Mouse (Mus musculus): ENCODE data around the gene Cryba2. TPM values are rescaled to one million over a fixed set of nuclear protein-coding genes. Genes with fewer than 3 reads are reported as not detected.

The Cryba2 gene
- 1 to 10 TPM; 2.0 to 3.3 TPM for total RNA-seq (2021)
- long read RNA-seq, experiment 1, partial matches to known transcripts: 0 of 3 reads
- long read RNA-seq, experiment 1, other reads (novel, unspliced or antisense): 3 of 3 reads
- long read RNA-seq, experiment 2, partial matches to known transcripts: 1 of 4 reads
- long read RNA-seq, experiment 2, other reads (novel, unspliced or antisense): 2 of 4 reads

- no peak for DNase-seq (ENCODE audit: low spot score in 2 of 2)
Measured at GRCm38 (mm10) chr1:74893134-74893855, at the start of gene Cryba2. TSS of gene Cryba2 (minus strand) at chr1:74893143.

- DNase-seq (ENCODE audit: low spot score in 2 of 2): no peak
Measured at GRCm38 (mm10) chr1:74941651-74942360, 48.9 kb upstream of the Cryba2 start.

DNA sequence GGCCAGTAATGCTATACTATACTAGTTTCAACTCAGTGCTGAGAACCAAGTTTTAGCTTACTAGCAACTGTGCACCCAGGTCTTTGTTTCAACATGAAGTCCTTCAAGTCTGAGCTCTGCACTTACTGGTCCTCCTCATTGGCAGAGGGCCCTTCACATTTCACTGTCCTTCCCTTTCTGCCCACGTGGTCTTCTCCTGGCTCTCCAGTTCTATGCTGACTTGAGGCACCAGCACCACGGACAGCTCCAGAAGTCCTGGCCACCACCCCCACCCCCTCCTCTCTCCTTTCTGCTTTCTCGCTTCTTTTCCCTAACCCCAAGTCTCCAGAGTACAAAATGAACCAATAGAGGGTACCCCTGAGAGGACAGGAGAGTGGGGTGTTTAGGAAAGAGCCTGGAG, 46.8 kb upstream of the Cryba2 start:
- no peak for DNase-seq (ENCODE audit: low spot score in 2 of 2)

DNA sequence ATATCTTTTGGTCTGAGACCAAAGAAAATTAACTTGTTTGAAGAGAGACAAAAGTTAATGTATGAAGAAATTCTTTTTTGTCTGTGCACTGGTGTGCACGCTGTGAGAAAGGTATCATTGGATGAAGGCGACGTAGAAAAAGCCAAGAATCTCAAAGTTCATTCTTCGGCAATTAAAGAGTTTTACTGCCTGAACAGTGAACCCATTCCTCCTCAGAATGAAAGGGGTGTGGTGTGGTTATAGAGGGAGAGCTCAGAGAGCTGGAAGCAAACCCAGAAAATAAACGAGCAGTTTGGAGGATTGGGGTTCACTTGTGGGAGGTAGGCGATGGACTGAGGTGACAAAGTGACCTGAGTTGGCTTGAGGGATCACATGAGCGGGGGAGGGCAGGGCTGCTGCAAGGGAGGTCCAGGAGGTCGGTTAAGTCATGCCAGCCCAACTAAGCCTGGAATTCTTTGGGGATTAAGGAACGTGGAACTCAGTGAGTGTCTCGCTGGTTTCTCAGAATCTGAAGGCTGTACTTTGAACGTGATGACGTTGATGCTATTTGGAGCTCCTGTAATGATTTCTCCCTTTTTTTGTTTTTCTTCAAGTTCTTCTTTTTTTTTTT, 43.4 kb upstream of the Cryba2 start:
- no peak for DNase-seq (ENCODE audit: low spot score in 2 of 2)

DNA sequence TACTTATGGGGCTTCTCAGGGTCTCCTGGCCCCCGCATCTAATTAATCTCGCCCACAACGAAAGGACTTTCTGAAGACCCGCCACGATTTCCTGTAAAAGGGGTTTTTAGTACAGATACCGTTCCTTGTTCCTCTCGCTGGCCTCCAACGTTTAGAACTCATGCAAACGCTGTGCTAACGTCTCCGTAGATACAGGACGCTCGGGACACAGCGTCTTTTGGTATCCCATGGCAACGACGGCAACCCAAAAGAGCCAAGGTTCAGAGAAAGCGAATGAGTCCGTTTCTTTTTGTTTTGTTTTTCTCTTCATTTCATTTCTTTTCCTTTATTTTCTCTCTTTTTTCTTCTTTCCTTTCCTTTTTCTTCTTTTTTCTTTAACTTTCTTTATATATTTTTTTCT, 42.5 kb upstream of the Cryba2 start, which contains the start of gene Cfap65:
Cfap65 (minus strand) TSS at position 198 of the 400 bp plus-strand sequence.
- no peak for DNase-seq (ENCODE audit: low spot score in 2 of 2)

GRCm38 (mm10) chr1:74927621-74928296, 34.8 kb upstream of the Cryba2 start:
- DNase-seq (ENCODE audit: low spot score in 2 of 2): no peak

DNA sequence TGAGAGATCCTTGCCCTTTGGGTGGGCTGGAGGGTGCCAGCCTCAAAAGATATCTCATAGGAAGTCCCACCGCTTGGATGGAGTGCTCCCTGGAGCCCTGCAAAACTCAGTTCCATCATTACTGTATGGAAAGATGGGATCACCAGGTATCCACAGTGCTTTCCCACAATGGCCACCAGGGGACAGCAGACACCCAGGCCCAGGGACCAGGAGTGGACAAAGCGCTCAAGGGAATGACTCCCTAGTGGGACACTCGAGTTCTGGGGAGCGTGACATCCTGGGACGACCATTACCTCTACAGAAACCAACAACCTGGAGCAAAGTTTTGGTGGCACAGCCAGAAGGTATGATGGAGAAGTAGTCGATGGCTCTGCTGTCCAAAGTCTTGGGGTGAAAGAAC, 33.8 kb upstream of the Cryba2 start:
- no peak for DNase-seq (ENCODE audit: low spot score in 2 of 2)

DNA sequence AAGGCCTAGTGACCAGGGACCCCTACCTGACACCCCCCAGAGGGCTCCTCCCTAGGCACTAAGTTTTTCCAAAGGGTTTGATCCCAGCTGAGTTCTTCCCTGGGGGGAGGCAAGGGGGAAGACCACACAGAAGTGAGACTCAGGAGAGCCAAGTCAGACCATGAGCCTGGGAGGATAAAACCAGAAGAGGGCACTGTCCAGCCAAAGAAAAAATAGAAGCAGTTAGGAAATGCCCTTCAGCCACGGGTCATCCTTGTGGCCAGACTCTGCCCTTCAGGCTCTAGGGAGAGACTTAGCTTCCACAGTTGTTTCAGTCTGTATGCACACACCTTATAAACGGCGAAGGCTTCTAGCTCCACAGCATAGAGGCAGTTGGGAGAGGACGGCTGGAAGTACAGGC, 31.5 kb upstream of the Cryba2 start:
- DNase-seq (ENCODE audit: low spot score in 2 of 2): no peak

- no peak for DNase-seq (ENCODE audit: low spot score in 2 of 2)
Measured at GRCm38 (mm10) chr1:74915706-74916105, 22.8 kb upstream of the Cryba2 start.

DNA sequence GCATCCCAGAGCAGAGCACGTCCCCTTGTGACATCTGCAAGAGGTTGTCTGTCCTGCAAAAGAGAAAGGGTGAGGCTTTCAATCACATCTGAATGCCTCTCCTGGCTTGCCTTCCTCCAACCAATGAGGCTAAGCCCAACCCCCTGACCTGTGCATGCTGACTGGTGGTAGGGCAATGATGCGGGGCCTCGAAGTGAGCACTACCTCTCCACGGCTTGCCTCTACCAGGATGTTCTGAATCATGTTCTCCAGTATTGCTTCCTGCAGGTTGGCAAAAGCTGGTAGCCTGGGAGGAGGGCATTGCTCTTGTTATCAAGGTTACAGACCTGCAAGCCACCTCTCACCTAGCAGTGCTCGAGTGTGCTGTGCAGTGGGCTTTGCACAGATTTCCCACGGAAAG, 9.2 kb upstream of the Cryba2 start:
- DNase-seq (ENCODE audit: low spot score in 2 of 2): no peak

- DNase-seq (ENCODE audit: low spot score in 2 of 2): no peak
Measured at GRCm38 (mm10) chr1:74901686-74902085, 8.7 kb upstream of the Cryba2 start.

DNA sequence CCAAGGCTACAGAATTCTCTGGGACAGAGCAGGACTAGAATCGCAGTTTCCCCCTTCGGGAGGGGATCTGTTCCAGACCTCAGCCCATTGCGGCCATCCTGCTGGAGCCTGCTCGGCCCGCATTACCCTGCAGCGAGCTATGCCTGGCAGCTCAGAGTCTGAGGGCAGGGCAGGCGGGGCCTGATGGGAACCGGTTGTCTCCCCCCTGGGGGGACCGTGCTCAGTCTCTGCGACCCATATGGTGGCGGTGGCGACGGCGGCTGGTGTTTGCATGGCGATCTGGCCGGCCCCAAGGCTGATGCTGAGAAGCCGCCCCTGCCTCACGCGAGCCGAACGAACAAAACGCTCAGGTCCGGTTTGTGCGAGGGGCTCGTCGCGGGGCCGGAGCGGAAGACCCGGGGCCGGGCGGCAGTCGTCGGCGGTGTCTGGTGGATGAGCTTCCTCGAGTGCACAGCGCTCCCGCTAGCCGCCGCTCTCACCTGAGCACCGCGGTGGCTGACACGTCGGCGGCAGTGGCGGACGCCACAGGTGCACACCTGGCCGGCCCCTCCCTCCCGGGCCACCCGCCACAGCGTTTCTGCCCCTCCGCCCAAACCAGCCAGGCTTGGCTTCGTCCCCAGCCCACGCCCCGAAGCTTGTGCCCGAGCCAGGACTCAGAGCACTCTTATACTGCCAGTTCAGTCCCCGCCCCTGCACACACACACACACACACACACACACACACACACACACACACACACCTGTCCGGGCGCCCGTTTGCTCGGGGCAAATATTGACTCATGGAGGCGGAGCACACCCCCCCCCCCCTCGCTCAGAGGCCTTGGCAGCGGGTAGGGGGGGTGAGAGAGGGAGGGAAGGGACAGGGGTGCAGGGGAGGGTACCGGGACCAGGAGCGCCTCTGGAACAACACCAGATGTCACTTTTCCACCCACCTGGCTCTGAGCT, 7.7 kb upstream of the Cryba2 start:
- no peak for DNase-seq (ENCODE audit: low spot score in 2 of 2)

DNA sequence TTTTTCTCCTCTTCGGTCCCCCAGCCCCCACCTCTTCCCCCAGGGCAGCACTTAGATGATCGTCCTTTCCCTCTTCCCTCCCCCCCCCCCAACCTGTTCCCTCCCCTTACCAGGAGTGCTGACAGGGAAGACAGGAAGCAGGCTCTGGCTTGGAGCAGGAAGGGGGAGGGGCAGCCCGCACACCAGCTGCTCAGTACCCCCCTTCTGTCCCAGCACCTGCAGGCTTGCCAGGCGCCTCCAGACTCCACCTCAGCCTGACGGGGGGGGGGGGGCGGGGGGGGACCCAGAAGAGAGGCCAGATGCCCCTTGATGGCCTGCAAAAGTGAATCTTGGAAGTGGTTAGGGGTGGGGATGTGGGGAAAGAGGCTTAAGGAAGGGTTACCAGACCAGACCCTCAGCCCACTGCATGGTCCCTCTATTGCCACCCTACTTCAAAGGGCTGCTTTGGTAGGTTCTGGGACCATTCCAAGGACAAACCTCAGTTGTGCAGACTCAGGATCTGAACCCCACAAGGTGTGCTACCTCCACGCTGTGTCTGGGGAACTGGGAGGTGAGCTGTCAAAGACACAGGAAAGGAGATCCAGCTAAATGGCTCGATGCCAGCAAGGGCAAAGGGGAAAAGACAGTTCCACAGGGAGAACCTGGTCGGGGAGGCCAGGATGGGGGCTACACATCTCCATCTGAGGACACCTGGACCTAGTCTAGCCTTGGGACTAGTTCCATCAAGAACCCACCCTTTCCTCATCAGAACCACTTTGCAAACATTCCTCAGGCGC, 5.9 kb upstream of the Cryba2 start:
- DNase-seq (ENCODE audit: low spot score in 2 of 2): no peak

DNA sequence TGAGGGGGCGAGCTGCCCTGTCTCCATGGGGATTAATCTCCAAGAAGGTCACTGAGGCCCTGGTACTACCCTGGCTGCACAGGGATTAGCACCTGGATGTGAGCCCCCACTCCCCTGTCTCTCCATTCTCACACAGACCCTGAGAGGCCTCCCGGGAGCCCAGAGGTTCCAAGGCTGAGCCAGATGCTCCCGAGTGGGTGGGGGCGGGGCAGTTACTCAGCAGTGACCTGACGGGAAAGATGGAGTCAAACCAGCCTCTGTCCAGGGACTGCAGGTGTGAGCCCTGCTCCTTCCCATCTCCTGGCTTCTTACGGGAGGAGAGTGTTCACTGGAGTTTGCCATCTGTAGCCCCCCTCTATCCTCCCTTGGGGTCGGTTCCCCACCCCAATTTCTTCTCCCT, 5.0 kb upstream of the Cryba2 start:
- no peak for DNase-seq (ENCODE audit: low spot score in 2 of 2)

DNA sequence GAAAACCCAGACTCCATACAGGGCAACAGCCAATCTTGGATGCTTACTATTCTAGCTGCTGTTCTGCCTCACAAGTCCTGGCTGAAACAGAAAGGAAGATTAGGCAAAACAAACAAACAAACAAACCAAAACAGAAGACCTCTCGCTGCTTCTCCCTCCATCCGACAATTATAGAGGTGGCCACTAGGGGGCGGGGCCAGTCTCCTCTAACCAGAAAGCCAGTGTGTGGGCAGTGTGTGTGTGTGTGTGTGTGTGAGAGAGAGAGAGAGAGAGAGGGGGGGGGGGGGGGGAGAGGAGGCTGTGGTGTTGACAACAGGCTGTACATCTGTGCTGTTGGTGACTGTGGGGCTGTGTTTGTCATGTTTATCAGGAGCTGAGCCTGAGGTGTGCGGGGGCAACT, 2.0 kb upstream of the Cryba2 start:
- DNase-seq (ENCODE audit: low spot score in 2 of 2): no peak

GRCm38 (mm10) chr1:74892351-74893133, 401 bp downstream of the Cryba2 start:
- no peak for DNase-seq (ENCODE audit: low spot score in 2 of 2)

GRCm38 (mm10) chr1:74891513-74891912, 1.4 kb downstream of the Cryba2 start:
- DNase-seq (ENCODE audit: low spot score in 2 of 2): no peak

DNA sequence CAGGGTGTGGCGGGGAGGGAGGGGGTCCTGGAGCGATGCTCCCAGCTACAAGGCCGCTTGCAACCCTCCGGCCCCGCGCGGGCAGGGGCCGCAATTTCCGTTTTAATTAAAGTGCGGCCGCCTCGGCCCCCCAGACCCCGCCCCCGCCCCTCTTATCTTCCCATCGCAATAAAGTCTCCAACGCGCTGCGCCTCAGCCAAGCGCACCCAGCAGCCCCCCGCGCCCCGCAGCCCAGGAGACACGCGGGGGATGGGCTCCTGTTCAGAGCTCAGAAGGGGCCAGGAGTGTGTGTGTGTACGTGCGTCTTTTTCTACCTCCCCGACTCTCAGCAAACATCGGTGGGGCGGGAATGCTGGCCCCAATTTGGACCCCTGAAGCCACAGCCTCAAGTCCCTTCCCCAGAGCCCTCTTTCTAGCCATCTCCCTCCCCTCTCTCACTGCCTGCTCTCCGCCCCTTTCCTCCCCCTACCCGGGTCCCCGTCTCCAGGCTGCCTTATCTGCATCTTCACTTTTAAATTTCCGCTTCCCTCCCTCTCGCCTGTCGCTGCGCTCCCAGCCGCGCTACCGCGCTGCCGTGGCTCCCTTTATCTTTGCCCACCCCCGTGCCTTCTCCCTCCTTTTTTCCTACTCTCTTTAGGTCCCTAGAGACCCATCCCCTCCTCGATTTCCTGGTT, 7.4 kb downstream of the Cryba2 start, which contains the start of gene Fev:
Fev (minus strand) TSS at position 51 of the 674 bp plus-strand sequence.
- no peak for DNase-seq (ENCODE audit: low spot score in 2 of 2)

Data from adrenal gland, postnatal 4 days (tissue).